Mouse (Mus musculus) stomach, postnatal 0 days (tissue): ENCODE measurements around the gene Tsfm. TPM values are rescaled to one million over a fixed set of nuclear protein-coding genes. Genes with fewer than 3 reads are reported as not detected.

Experiments
- ATAC-seq: fragments of 200-750 bp; cut with Nextera tagmentation; 2 replicates; pipeline ENCODE4 v1.8.0; 2017; ENCODE audit not compliant: low FRiP score, low TSS enrichment
- DNase-seq: peaks from one replicate; pipeline ENCODE4 v3.0.0-alpha.2; 2016; ENCODE audit warnings: low spot score
- H3K27ac ChIP-seq: fragments of 300-500 bp; sonication (generic); replicated peaks from 2 replicates; pipeline ENCODE4 v1.5.1; 2014; ENCODE audit warnings: mild to moderate bottlenecking, control low read depth
- H3K27me3 ChIP-seq: fragments of 300-500 bp; sonication (generic); 2 replicates; pipeline ENCODE4 v1.6.1; 2014; ENCODE audit warnings: low read length; ENCODE audit not compliant: control insufficient read depth, insufficient read depth
- H3K36me3 ChIP-seq: fragments of 300-500 bp; sonication (generic); 2 replicates; pipeline ENCODE4 v1.6.1; 2014; ENCODE audit warnings: low read length, mixed read lengths; ENCODE audit not compliant: control insufficient read depth, insufficient read depth
- H3K4me1 ChIP-seq: fragments of 300-500 bp; sonication (generic); replicated peaks from 2 replicates; pipeline ENCODE4 v1.6.1; 2014; ENCODE audit warnings: antibody characterized with exemption; ENCODE audit not compliant: control insufficient read depth, insufficient read depth
- H3K4me2 ChIP-seq: fragments of 300-500 bp; sonication (generic); replicated peaks from 2 replicates; pipeline ENCODE4 v1.6.1; 2014; ENCODE audit warnings: low read depth, mild to moderate bottlenecking, control low read depth, moderate library complexity
- H3K4me3 ChIP-seq: fragments of 300-500 bp; sonication (generic); 2 replicates; pipeline ENCODE4 v1.5.1; 2014; ENCODE audit warnings: low read depth, low read length, control low read depth
- H3K9ac ChIP-seq: fragments of 300-500 bp; sonication (generic); 2 replicates; pipeline ENCODE4 v1.6.1; 2014; ENCODE audit warnings: mild to moderate bottlenecking, low read length, control low read depth, mixed read lengths
- H3K9me3 ChIP-seq: fragments of 300-500 bp; sonication (generic); 2 replicates; pipeline ENCODE4 v1.6.1; 2016; ENCODE audit warnings: low read length; ENCODE audit not compliant: control insufficient read depth
- CTCF ChIP-seq: IDR thresholded peaks from 2 replicates; pipeline ENCODE4 v1.5.1; 2016; ENCODE audit warnings: antibody characterized with exemption, low read depth, mild to moderate bottlenecking, moderate library complexity
- EP300 ChIP-seq: optimal IDR thresholded peaks from 2 replicates; pipeline ENCODE3; 2016; ENCODE audit warnings: antibody characterized with exemption
- WGBS: fragments of 180-500 bp; shearing (Covaris S2); extraction: QIAGEN DNeasy Blood & Tissue Kit; methylation state at CpG from one replicate; pipeline ENCODE4 v1.1.7; 2014; 5-methylcytosine and 5-hydroxymethylcytosine counted together
- microRNA counts: library from miRNA; unstranded; fragments of <30 nt; microRNA quantifications from one replicate; lab custom pipeline; 2015
- microRNA-seq: library from miRNA; unstranded; fragments of <30 nt; microRNA quantifications from one replicate; pipeline ENCODE4, GENCODE M21; 2016
- polyA plus RNA-seq: library from polyadenylated mRNA; unstranded; fragments of >200 nt; fragmentation: Nextera tagmentation; extraction: Ambion mirVana; gene quantifications from 2 replicates; pipeline ENCODE4 v1.2.1, GENCODE M21; 2015

Gene Tsfm
- polyA plus RNA-seq, 1 experiment from 2014 or later = 61.3 TPM

- H3K9me3 ChIP-seq = no peaks in the 10 kb centered on the region
- no peaks in the 10 kb centered on the region for H3K27me3 ChIP-seq
- H3K9ac ChIP-seq = no peak overlapping the region
- H3K4me1 ChIP-seq = peaks cover under 1% of the 10 kb centered on the region; the same call in 1 of the 2 replicates
- WGBS = 19% methylated on average over 15 of the region's 15 CpGs
- TF ChIP-seq EP300 (no peak), CTCF (peak; percentile 12; the same call in 1 of the 2 replicates)
- H3K27ac ChIP-seq = peak overlapping the region; percentile 74
- no peaks in the 10 kb centered on the region for H3K36me3 ChIP-seq
- H3K4me2 ChIP-seq = no peak overlapping the region
- peak; percentile 75 for ATAC-seq
- no peak overlapping the region for H3K4me3 ChIP-seq
- DNase-seq = peak; percentile 58
Measured at GRCm38 (mm10) chr10:126962271-126962965, 68.2 kb downstream of the Tsfm start.

- no peak overlapping the region for H3K4me2 ChIP-seq
Measured at GRCm38 (mm10) chr10:126961757-126962156, 68.9 kb downstream of the Tsfm start.

More at GRCm38 (mm10) chr10:126961757-126962156, 68.9 kb downstream of the Tsfm start:
- H3K9me3 ChIP-seq = no peaks in the 10 kb centered on the region
- TF ChIP-seq CTCF = no peak
- TF ChIP-seq EP300 = no peak
- H3K4me1 ChIP-seq = peaks cover 4% of the 10 kb centered on the region; the same call in 1 of the 2 replicates
- DNase-seq (no peak), ATAC-seq (peak; percentile 33)
- WGBS = 58% methylated on average over 10 of the region's 10 CpGs
- H3K36me3 ChIP-seq = no peaks in the 10 kb centered on the region
- peak overlapping the region; percentile 74 for H3K27ac ChIP-seq
- no peak overlapping the region for H3K4me3 ChIP-seq
- H3K9ac ChIP-seq = no peak overlapping the region
- no peaks in the 10 kb centered on the region for H3K27me3 ChIP-seq

MicroRNAs encoded within 50 kb of the gene (microRNA counts, 519-probe panel; counts per million panel counts)
- 3,713 counts per million, percentile 22 among the panel's probes with 10 or more counts for microRNA mmu-miR-26a (lab: Ali Mortazavi, UCI)
- not detected for microRNA mmu-miR-546 (lab: Ali Mortazavi, UCI)

Small RNAs within 50 kb of the gene (microRNA-seq; reads per million reads assigned to microRNA genes)
- gene Mir26a-2 = 61.4 reads per million, percentile 38 among the genes with 10 or more reads in this experiment
- not detected for gene Mir546

Other genes with a start within 250 kb of the Tsfm start
- 9.1 and 10.3 TPM in 2 replicates for gene Atp23, start 129.5 kb downstream of the Tsfm start, polyA plus RNA-seq
- gene Ctdsp2, start 52.1 kb downstream of the Tsfm start, polyA plus RNA-seq = 29.1 and 33.0 TPM in 2 replicates
- 10.7 and 12.3 TPM in 2 replicates for gene Avil, start 30.1 kb downstream of the Tsfm start, polyA plus RNA-seq
- 32.4 and 36.8 TPM in 2 replicates for gene Mettl1, start 10.6 kb upstream of the Tsfm start, polyA plus RNA-seq
- 1.2 and 1.3 TPM in 2 replicates for gene Eef1akmt3, start 10.7 kb upstream of the Tsfm start, polyA plus RNA-seq
- gene Cyp27b1, start 17.4 kb upstream of the Tsfm start, polyA plus RNA-seq = 0.13 TPM in 1 of 2 replicates, not detected in the other
- gene March9, start 29.3 kb upstream of the Tsfm start, polyA plus RNA-seq = 0.75 and 0.81 TPM in 2 replicates
- gene Cdk4, start 32.7 kb upstream of the Tsfm start, polyA plus RNA-seq = 469 and 472 TPM in 2 replicates
- 82.8 and 87.7 TPM in 2 replicates for gene Tspan31, start 39.4 kb upstream of the Tsfm start, polyA plus RNA-seq
- gene Agap2, start 44.4 kb upstream of the Tsfm start, polyA plus RNA-seq = 0.04 and 0.08 TPM in 2 replicates
- gene Os9, start 90.3 kb upstream of the Tsfm start, polyA plus RNA-seq = 81.9 and 82.0 TPM in 2 replicates
- 45.9 and 65.4 TPM in 2 replicates for gene B4galnt1, start 134.4 kb upstream of the Tsfm start, polyA plus RNA-seq
- gene Slc26a10, start 149.8 kb upstream of the Tsfm start, polyA plus RNA-seq = 0.70 and 0.76 TPM in 2 replicates
- 25.3 and 29.7 TPM in 2 replicates for gene Arhgef25, start 159.2 kb upstream of the Tsfm start, polyA plus RNA-seq
- 27.8 and 32.9 TPM in 2 replicates for gene Dtx3, start 164.9 kb upstream of the Tsfm start, polyA plus RNA-seq
- gene Pip4k2c, start 180.7 kb upstream of the Tsfm start, polyA plus RNA-seq = 23.2 and 26.0 TPM in 2 replicates
- 2.2 and 2.3 TPM in 2 replicates for gene Kif5a, start 232.5 kb upstream of the Tsfm start, polyA plus RNA-seq
- gene Dctn2, start 235.5 kb upstream of the Tsfm start, polyA plus RNA-seq = 134 and 147 TPM in 2 replicates